Mouse (Mus musculus) heart, postnatal 10 days (tissue): ENCODE measurements around the gene Wdr24. TPM values are rescaled to one million over a fixed set of nuclear protein-coding genes. Genes with fewer than 3 reads are reported as not detected.
"Not testable (repeated sequence)": the region's sequence is repeated elsewhere in the genome, so short reads cannot be mapped to it uniquely, and the experiment has no call there.

ENCODE experiments used
- DNase-seq, 2 experiments: peaks; one replicate each; pipeline ENCODE4 v3.0.0; 2021
- intact Hi-C: fragments of 180-260 bp; cut with DNase I; formaldehyde crosslinking; loops from one replicate; pipeline ENCODE4 v1.15.1; 2025
- total RNA-seq, 2 experiments: library from RNA; stranded (reverse); gene quantifications; 2 replicates each; pipeline ENCODE4 v1.2.3; 2021

Wdr24 gene
- total RNA-seq, 2 experiments from 2014 or later, result 10.1 to 12.2 TPM

DNA sequence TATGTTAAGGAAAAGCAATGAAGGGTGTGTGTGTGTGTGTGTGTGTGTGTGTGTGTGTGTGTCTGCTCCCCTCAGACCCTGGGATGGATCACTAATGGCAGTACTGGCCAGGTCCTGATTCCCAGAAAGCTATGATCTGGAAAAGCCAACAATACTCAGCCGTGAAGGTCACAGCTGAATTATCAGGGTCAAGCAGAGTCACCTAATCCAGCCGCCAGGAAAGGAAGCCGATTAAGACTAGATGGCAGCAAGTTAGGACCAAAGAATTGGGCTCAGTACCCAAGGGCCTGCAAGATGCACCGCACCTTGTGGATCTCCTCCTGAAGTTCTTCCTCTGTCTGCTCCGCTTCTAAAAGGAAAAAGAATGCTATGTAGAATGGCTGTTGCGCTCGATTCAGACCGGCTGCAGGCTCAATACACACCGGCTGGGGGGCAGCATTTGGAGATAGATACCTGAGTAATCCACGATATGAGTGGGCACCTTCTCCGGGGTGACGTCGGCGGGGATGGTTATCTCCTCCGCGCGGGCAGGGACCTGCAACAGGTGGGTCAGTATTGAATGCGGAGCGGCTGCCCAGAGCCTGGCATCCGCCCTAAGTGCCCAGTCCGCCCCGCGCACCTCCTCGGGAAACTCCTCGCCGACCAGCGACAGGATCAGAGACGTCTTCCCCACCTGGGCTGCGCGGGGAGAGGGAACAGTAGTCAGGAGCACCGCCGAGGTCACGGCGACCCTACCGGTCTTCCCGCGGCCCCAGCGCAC, 20.4 kb downstream of the Wdr24 start:
- intact Hi-C loops, result no loop called here
- DNase-seq, result no peak

DNA sequence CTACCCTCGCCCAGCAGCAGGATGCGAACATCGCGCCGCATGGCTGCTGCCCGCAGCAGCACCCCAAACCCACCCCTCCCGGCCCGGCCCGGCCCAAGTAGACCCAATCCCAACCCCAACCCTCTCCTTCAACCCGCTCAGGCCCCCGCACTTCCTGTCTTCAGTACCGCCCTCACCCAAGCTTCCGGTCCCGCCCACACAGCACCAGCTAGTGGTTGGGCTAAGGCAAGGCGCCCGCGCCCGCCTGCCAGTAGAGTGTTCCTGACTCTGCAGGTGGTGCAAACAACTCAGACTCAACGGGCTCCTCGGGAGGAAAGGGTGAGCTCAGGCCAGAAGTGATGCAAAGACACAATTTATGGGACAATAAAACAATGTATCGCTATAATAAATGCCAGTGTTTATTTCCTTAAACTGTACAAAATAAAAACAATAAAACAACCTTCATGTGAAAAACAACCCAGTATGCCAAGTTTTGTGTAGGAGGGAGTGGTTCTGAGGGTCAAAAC, 21.0 kb downstream of the Wdr24 start, which contains the start of gene Rhot2:
Gene Rhot2, minus strand, starts transcription at position 456 of the 506 bp plus-strand sequence.
- DNase-seq, result peak; percentile 96 to 98
- intact Hi-C loops, result no loop called here

DNA sequence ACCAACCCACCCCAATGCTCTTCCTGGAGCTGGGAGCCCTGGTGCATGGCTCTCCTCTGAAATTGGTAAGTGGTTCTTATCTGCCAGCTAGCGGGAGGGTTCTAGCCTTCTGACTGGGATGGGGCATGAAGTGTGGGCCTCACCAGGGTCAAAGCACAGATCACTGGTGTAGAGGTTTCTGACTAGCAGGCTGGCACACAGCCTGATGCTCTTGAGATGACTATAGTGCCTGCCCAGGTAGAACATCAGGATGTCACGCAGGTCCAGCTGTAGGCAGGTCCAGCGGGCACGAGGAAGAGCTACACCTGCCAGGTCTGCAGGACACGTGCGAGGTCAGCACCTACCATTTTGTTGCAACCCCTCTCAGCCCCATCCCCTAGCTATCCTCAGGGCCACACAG, 36.8 kb downstream of the Wdr24 start:
- intact Hi-C loops, result no loop called here
- DNase-seq, result no peak

DNA sequence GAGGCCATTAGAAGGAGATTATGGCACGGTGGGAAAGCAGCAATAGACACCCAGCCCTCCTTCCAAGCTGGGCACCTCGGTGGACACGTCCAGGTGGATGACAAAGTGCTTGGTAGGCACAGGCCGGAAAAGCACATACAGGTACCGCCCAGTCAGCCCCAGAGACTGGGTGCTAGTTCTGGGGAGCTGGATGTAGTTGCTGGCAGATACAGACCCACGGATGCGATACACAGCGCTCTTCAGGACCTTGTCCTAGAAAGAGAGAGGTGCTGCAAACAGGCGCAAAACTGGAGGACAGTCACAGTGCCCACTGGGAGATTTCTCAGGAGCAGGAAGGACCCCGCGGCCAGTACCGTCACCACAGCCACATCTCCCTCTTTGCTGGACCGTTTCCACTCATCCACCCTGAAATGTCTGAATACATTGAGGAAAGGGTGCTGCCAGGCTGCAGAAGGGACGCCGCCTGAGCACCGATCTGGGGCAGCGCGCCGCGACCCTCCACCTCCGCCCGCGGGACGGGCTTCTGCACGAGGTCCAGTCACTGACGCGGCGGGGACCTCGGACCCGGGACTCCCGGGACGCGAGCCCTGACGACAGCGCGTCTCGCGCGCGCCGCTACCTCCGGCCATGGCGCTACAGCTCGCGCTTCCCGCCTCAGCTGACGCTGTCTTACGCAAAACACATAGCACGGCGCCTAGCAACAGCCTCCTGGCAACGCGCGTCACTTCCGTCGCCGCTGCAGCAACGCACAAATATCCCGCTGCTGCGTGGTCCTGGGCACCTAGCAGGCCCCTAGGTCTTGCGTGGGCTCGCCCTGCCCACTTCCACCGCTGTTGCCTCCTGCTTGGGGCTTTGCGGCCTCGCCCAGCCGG, 37.6 kb downstream of the Wdr24 start, which contains the start of gene Wdr90:
Gene Wdr90, minus strand, starts transcription at position 670 of the 872 bp plus-strand sequence.
- intact Hi-C loops, result no loop called here

DNA sequence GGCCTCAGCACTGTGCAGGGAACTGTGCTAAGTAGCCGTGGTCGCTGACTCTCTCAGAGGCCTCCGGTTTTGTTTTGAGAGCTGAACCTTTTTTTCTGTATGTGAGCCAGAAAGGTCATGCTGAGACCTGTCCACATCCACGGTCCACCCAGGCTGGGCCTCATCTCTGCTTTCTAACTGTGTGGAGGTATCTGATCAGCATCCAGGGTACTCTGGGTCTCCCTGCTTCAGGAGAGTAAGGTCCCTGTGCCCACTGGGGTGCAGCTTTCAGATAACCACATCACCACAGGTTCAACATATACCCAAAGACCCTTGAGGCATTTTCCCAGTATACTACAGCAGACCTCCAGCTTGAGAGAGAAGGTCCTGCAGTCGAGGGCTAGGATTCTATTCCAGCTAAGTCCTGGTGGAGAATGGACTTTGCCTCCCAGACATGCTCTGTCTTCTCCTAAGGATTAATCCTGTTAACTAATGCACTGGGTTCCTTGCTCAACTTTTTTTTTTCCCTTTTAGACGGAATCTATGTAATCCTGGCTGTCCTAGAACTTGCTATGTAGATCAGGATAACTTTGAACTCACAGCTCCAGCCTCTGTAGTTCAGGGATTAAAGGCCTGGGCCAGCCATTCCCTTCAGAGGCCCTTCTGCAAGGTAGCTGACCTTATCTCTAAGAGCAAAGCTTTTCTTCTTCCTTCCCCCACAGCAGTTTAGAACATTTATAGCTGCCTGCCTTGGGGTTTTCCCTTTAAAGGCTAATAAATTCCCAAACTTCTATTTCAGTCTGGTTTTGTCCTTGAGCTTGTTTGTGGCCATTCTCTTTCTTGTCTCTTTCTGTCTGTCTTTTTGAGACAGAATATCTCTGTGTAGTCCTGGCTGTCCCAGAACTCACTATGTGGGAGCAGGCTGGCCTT, 38.5 kb downstream of the Wdr24 start:
- intact Hi-C loops, result no loop called here
- no peak for DNase-seq

More for the DNA sequence above, 37.6 kb downstream of the Wdr24 start, which contains the start of gene Wdr90:
- peak; percentile 93 for DNase-seq

DNA sequence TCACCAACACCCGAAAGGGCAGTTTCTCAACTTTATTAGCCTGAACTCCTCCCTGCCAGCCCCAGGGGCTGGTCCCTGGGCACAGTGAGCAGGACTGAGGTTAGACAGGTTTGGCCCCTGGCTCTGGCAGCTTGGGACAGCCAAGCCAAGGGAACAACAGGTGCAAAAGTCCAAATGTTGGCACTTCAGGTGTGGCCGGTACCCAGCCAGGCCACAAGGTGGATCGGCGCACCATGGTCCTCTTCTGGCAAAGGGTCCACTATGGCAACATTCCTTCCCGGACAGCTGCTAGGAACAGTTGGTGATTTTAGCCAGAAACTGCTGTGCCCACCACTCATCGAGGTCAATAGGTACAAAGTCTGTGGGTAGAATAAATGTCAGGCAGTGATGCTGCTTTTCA, 40.3 kb downstream of the Wdr24 start:
- DNase-seq, result no peak
- intact Hi-C loops, result no loop called here

DNA sequence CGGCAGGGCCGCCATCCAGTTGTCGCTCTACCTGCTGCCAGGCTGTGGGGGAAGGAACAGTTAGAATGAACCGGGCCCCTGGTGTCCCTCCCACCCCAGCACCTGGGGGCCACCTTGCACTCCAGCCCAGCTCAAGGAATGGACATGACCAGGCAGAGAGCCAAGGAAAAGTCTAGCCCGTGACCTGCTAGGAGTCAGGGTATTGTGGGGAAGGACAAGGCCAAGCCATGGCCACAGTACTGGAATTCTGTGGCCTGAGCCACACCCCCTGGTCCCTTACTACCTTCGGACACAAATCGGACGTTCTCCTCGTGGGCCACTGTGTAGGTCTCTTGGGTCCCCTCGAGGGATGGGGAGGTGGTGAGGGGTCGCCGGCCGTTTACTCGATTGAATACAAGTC, 40.9 kb downstream of the Wdr24 start:
- intact Hi-C loops, result no loop called here

DNA sequence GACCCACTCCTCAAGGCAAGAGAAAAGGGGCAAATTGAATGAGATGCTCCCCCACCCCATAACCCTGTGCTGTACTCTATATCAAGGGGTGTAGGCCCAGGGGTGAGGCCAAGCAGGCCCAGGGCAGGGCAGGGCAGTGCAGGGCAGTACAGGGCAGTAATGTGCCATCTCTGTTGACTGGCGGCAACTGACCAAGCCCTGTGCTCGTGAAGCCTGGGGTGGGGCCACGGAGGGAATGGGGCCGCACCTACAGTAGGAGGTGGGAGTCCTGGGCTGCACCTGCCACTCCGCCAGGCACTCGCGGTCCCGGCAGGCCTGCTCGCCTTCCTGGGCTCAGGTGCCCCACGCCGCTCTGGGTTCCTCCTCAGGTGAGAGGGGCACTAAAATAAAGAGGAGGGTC, 41.9 kb downstream of the Wdr24 start:
- intact Hi-C loops, result no loop called here
- no peak for DNase-seq

More for the DNA sequence above, 40.9 kb downstream of the Wdr24 start:
- DNase-seq, result no peak

DNA sequence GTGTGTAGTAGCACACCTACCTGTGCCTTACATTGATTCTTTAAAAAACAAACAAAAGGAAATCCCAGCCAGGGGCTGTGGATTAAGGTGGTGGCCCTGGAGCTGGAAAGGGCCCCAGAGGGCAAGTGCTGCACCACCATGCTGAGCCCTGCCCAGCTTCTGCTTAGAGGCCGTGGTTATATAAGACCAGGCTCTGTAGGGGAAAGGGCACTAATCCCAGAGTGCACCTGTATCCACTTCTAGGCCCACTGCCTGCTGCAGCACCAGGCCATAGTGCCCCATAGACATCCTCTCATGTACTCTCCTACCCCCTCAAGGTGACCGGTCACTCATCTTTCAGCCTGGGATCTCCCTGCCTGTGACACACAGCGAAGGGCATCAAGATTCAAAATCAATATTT, 42.7 kb downstream of the Wdr24 start:
- intact Hi-C loops, result no loop called here

DNA sequence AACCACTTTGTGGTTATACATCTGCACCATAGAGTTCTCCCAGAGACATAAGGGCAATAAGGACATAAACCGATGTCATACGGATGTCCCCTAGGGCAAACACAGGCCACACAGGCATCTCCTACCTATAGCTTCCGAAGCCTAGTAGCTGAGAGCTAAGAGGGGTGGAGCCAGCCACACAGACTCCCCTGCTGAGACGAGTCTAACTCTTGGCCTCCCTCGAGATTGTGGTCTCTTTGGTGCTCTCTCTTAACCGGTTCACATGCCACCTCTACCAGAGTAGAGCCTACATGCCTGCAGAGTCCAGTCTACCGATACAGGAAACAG, 44.0 kb downstream of the Wdr24 start:
- intact Hi-C loops, result no loop called here
- no peak for DNase-seq

More for the DNA sequence above, 42.7 kb downstream of the Wdr24 start:
- no peak for DNase-seq

DNA sequence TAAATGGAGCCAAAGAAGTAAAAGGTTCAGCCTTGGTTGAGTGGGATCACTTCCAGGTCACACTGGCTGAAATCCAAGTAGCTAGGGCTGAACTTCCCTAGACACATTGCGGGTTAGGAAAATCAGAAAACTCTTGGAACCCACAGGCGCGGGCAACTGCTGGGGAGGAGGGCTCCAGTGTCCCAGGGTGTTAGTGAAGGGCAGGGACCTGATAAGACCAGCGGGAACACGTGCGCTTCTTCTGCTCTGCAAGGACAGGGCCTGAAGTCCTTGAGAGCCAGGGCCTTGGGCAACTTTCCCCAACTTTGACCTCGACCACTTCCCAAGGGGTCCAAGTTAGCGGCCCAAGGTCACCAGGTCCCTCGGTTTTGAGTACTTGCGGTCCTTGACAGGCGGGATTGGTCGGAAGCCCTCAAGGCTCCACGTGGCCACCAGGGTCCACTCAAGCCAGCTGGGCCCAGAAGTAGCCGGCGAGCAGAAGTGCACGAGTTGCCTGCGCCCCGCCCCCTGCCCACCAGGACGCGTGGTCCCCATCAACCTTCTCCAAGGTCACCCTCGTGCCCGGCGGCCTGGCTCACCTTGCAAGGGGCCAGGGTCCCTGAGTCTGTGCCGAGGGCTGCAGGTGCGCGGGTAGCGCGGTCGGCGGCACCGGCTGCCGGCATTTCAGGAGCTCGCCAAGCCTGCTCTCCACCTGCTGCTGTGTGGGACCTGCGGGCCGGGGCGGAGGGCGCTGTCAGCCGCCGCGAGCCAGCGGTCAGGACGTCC, 44.6 kb downstream of the Wdr24 start:
- intact Hi-C loops, result no loop called here

DNA sequence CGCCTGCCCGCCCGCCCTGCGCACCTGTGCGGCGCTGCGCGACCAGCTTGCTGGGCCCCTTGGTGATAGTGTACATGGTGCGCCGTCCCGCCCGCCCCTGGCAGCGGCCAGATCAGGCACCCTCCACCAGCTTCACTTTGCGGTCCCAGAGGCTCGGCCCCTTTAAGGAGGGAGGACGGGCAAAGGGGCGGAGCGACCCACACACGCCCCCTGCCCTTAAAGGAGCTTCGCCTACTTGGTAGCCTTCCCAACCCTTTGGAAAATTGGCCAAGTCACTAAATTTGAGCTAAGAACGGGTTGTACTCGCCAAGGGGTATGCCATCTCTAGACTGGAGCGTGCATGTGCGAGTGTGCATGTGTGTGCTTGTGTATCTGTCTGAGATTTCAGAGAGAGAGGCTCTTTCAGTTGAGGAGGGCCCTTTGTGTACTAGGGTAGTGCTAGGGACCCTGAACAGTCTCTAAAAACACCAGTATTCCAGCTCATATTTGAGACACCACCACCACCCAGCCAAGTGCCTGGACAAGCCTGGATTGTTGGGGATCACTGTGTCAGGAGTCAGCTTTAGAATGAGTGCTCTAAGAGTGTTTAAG, 45.3 kb downstream of the Wdr24 start, which contains the start of gene Mcrip2:
Gene Mcrip2, minus strand, starts transcription at position 164 of the 591 bp plus-strand sequence.
- intact Hi-C loops, result no loop called here
- peak; percentile 87 for DNase-seq

More for the DNA sequence above, 44.6 kb downstream of the Wdr24 start:
- DNase-seq, result peak; percentile 72 to 82

DNA sequence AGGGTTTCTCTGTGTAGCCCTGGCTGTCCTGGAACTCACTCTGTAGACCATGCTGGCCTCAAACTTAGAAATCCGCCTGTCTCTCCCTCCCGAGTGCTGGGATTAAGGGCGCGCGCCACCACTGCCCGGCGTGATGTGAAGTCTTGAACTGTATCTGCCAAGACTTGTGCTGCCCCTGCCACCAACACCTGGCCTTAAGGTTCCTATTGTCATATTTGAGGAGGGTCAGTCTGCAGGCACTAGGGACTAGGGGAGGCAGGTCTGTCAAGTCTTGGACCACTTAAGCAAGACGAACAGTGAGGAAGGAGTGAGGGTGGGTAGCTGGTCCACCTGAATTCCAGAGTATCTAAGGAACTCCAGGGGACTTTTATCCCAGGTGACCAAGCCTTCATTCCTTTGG, 46.1 kb downstream of the Wdr24 start:
- intact Hi-C loops, result no loop called here
- DNase-seq, result no peak

DNA sequence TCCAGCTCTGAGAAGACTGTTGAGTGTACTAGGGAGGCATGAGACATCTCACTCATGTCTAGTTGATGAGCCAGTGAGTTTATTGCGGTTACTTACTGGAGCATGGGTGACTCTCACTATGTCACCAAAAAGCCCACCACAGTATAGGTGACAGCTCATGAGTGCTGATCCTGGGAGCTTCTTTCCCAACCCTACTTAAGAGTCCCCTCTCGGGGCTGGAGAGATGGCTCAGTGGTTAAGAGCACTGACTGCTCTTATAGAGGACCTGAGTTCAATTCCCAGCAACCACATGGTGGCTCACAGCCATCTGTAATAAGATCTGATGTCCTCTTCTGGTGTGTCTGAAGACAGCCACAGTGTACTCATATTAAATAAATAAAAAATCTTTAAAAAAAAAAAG, 46.5 kb downstream of the Wdr24 start:
- no peak for DNase-seq
- intact Hi-C loops, result no loop called here

DNA sequence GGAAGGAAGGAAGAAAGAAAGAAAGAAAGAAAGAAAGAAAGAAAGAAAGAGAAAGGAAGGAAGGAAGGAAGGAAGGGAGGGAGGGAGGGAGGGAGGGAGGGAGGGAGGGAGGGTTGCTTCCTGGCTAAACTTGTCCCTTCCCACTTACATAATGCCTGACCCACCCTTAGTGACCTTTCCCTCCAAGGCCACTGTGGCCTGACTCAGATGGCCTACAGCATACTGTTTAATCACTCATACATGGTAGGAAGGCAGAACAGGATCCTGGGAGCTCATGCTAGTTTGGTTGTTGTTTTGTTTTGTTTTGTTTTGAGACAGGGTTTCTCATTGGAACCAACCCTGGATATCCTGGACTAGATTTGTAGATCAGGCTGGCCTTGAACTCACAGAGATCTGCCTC, 48.1 kb downstream of the Wdr24 start:
- DNase-seq, intact Hi-C loops: not testable (repeated sequence)

DNA sequence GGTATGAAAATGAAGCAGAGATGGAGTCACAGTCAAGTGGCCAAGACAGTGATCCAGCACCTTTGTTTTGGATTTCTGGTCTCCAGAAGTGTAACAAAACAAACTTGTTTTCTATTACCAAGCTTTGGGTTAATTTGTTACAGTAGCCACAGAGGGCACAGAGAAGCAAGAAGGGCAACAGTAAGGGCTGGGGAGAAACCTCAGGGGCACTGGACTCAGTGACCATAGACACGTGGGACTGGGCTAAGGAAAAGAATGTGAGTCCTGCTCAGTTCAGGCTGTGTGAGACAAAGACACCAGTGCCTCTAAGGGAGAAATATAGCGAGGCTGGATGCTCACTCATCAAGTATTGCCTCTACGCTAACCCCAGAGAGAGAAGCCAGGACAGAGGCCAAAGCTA, 49.2 kb downstream of the Wdr24 start:
- intact Hi-C loops, result no loop called here
- no peak for DNase-seq

DNA sequence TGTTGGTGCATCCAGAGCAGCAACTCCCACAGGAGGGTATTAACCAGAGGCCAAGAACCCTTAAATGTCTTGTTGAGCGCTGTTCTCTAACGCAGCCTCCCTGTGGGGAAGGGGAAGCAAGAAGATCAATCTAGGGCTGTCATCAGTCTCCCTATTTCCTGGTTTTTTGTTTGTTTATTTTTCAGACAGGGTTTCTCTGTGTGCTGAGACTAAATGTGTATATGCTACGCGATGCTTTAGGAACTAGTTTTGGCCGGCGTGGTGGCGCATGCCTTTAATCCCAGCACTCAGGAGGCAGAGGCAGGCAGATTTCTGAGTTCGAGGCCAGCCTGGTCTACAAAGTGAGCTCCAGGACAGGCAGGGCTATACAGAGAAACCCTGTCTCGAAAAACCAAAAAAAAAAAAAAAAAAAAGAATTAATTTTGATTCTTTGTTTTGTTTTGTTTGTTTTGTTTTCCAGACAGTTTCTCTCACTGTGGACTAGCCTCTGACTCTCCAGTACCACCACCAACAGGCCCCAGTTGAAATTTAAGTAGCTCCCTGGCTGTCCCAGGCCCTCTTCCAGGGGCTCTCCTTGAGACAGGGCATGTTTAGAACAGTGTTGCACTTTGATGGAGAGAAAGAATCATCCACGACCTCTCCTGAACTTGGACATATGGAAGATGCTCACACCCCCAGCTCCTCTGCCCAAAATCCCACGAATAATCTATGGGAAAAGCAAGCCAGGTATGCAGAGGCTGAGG, 50.1 kb downstream of the Wdr24 start:
- intact Hi-C loops, result loop anchor here (2.0 kb wide), 1 partner anchor 45 kb away; the partner anchor contains the start of gene Rab40c
- no peak for DNase-seq

DNA sequence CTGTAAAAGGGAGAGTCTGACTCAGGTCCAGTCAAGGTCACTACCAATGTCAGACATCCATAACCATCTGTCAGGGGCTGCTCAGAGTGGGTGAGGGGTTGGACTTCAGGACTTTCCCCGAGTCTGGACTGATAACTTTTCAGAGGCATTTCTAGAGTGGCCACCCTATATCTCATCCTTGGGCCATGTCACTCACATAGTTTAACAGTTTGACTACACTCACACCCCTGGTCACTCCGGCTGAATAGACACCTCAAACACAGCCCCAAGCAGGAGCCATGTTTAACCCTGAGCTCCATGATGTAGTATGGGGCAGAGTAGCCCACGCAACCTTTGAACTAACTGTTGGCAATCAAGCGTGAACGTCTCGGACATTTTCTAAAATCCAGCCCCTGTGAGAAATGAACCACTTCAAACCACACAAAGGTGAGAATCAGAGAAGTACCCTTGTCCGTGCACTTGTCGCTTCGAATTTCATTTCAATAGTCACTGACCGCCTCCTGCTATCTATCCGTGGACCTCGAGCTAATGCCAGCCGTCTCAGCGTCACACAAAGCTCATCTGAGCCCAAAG, 50.8 kb downstream of the Wdr24 start:
- intact Hi-C loops, result loop anchor here (2.0 kb wide), 1 partner anchor 45 kb away; the partner anchor contains the start of gene Rab40c
- DNase-seq, result no peak
